Mouse (Mus musculus) limb, embryonic 11.5 days (tissue): ENCODE data around the gene Nav3. TPM values are rescaled to one million over a fixed set of nuclear protein-coding genes. Genes with fewer than 3 reads are reported as not detected.

Experiments used
- ATAC-seq: fragments of 200-750 bp; cut with Nextera tagmentation; 2 replicates; pipeline ENCODE4 v1.8.0; 2017; ENCODE audit warnings: low read depth; ENCODE audit not compliant: insufficient number of reproducible peaks, low FRiP score, low TSS enrichment
- DNase-seq: peaks from one replicate; pipeline ENCODE4 v3.0.0-alpha.2; 2015; ENCODE audit warnings: low spot score
- H3K27ac ChIP-seq: fragments of 300-500 bp; sonication (generic); replicated peaks from 2 replicates; pipeline ENCODE4 v1.5.1; 2014; ENCODE audit warnings: low read depth, mild to moderate bottlenecking, low read length
- H3K27me3 ChIP-seq: fragments of 300-500 bp; sonication (generic); 2 replicates; pipeline ENCODE4 v1.6.1; 2014; ENCODE audit warnings: mild to moderate bottlenecking, low read length, mixed read lengths; ENCODE audit not compliant: control insufficient read depth, insufficient read depth
- H3K36me3 ChIP-seq: fragments of 300-500 bp; sonication (generic); 2 replicates; pipeline ENCODE4 v1.6.1; 2014; ENCODE audit warnings: mild to moderate bottlenecking, low read length, moderate library complexity, mixed read lengths; ENCODE audit not compliant: control insufficient read depth, insufficient read depth
- H3K4me1 ChIP-seq: fragments of 300-500 bp; sonication (generic); 2 replicates; pipeline ENCODE4 v1.6.1; 2014; ENCODE audit warnings: low read length, mixed read lengths; ENCODE audit not compliant: control insufficient read depth, insufficient read depth
- H3K4me2 ChIP-seq: fragments of 300-500 bp; sonication (generic); 2 replicates; pipeline ENCODE4 v1.6.1; 2014; ENCODE audit warnings: low read depth, mild to moderate bottlenecking, moderate library complexity; ENCODE audit not compliant: severe bottlenecking
- H3K4me3 ChIP-seq: fragments of 300-500 bp; sonication (generic); 2 replicates; pipeline ENCODE4 v1.5.1; 2014; ENCODE audit warnings: low read depth, low read length
- H3K9ac ChIP-seq: fragments of 300-500 bp; sonication (generic); 2 replicates; pipeline ENCODE4 v1.6.1; 2014; ENCODE audit warnings: mild to moderate bottlenecking, low read length
- H3K9me3 ChIP-seq: fragments of 300-500 bp; sonication (generic); 2 replicates; pipeline ENCODE4 v1.6.1; 2016; ENCODE audit warnings: low read length; ENCODE audit not compliant: control insufficient read depth
- WGBS: fragments of 180-500 bp; shearing (Covaris S2); extraction: QIAGEN DNeasy Blood & Tissue Kit; methylation state at CpG from one replicate; pipeline ENCODE4 v1.1.7; 2014; 5-methylcytosine and 5-hydroxymethylcytosine counted together
- polyA plus RNA-seq: library from polyadenylated mRNA; unstranded; fragments of >200 nt; fragmentation: Nextera tagmentation; extraction: Ambion mirVana; gene quantifications from 2 replicates; pipeline ENCODE4 v1.2.1, GENCODE M21; 2014

The Nav3 gene
- polyA plus RNA-seq, 1 experiment from 2014 or later = 1.8 TPM

- ATAC-seq = no peak; the same call in 1 of the 2 replicates
- WGBS = 75% methylated on average over 5 of the region's 5 CpGs
Measured at GRCm38 (mm10) chr10:110330030-110330429, 126.0 kb downstream of the Nav3 start.

GRCm38 (mm10) chr10:110329629-110330028, 126.4 kb downstream of the Nav3 start:
- H3K27me3 ChIP-seq = no peaks in the 10 kb centered on the region
- WGBS = 40% methylated on average over 5 of the region's 5 CpGs
- no peak for DNase-seq
- H3K4me3 ChIP-seq = no peak overlapping the region
- no peak for ATAC-seq
- no peak overlapping the region for H3K4me2 ChIP-seq
- H3K27ac ChIP-seq = no peak overlapping the region
- no peaks in the 10 kb centered on the region for H3K4me1 ChIP-seq
- H3K9ac ChIP-seq = no peak overlapping the region
- no peaks in the 10 kb centered on the region for H3K9me3 ChIP-seq
- H3K36me3 ChIP-seq = no peaks in the 10 kb centered on the region

More at GRCm38 (mm10) chr10:110330030-110330429, 126.0 kb downstream of the Nav3 start:
- no peak overlapping the region for H3K27ac ChIP-seq
- H3K9me3 ChIP-seq = no peaks in the 10 kb centered on the region
- H3K4me2 ChIP-seq = no peak overlapping the region
- no peak overlapping the region for H3K9ac ChIP-seq
- no peak for DNase-seq
- no peaks in the 10 kb centered on the region for H3K27me3 ChIP-seq
- H3K36me3 ChIP-seq = no peaks in the 10 kb centered on the region
- H3K4me3 ChIP-seq = no peak overlapping the region
- no peaks in the 10 kb centered on the region for H3K4me1 ChIP-seq

- no peak overlapping the region for H3K4me2 ChIP-seq
- H3K27ac ChIP-seq = no peak overlapping the region
- no peaks in the 10 kb centered on the region for H3K4me1 ChIP-seq
- H3K36me3 ChIP-seq = no peaks in the 10 kb centered on the region
- H3K27me3 ChIP-seq = no peaks in the 10 kb centered on the region
- no peaks in the 10 kb centered on the region for H3K9me3 ChIP-seq
- no peak overlapping the region for H3K9ac ChIP-seq
- WGBS = 75% methylated on average over 6 of the region's 6 CpGs
- no peak overlapping the region for H3K4me3 ChIP-seq
- DNase-seq (no peak), ATAC-seq (no peak)
Measured at GRCm38 (mm10) chr10:110322082-110322632, 133.8 kb downstream of the Nav3 start.

- H3K27me3 ChIP-seq = no peaks in the 10 kb centered on the region
- DNase-seq (no peak), ATAC-seq (no peak)
- no peak overlapping the region for H3K9ac ChIP-seq
- H3K9me3 ChIP-seq = no peaks in the 10 kb centered on the region
- H3K4me3 ChIP-seq = no peak overlapping the region
- no peak overlapping the region for H3K4me2 ChIP-seq
- H3K4me1 ChIP-seq = no peaks in the 10 kb centered on the region
- H3K27ac ChIP-seq = no peak overlapping the region
- 55% methylated on average over 5 of the region's 5 CpGs for WGBS
- H3K36me3 ChIP-seq = no peaks in the 10 kb centered on the region
Measured at GRCm38 (mm10) chr10:110317275-110317674, 138.7 kb downstream of the Nav3 start.

GRCm38 (mm10) chr10:110314525-110314924, 141.5 kb downstream of the Nav3 start:
- 76% methylated on average over 5 of the region's 5 CpGs for WGBS
- no peak for DNase-seq
- no peaks in the 10 kb centered on the region for H3K36me3 ChIP-seq
- H3K27me3 ChIP-seq = no peaks in the 10 kb centered on the region
- no peak overlapping the region for H3K4me2 ChIP-seq
- no peak overlapping the region for H3K4me3 ChIP-seq
- no peak overlapping the region for H3K27ac ChIP-seq
- H3K9ac ChIP-seq = no peak overlapping the region
- no peaks in the 10 kb centered on the region for H3K9me3 ChIP-seq
- no peaks in the 10 kb centered on the region for H3K4me1 ChIP-seq
- ATAC-seq = no peak

GRCm38 (mm10) chr10:110313959-110314358, 142.0 kb downstream of the Nav3 start:
- ATAC-seq = no peak
- Histone ChIP-seq H3K4me2 (no peak overlapping the region), H3K4me1 (no peaks in the 10 kb centered on the region), H3K27me3 (no peaks in the 10 kb centered on the region), H3K27ac (no peak overlapping the region), H3K4me3 (no peak overlapping the region), H3K36me3 (no peaks in the 10 kb centered on the region), H3K9me3 (no peaks in the 10 kb centered on the region), H3K9ac (no peak overlapping the region)
- WGBS = 92% methylated on average over 7 of the region's 7 CpGs
- DNase-seq = no peak

- 87% methylated on average over 4 of the region's 4 CpGs for WGBS
- no peak for DNase-seq
Measured at GRCm38 (mm10) chr10:110309511-110309910, 146.5 kb downstream of the Nav3 start.

GRCm38 (mm10) chr10:110305609-110306008, 150.4 kb downstream of the Nav3 start:
- Histone ChIP-seq H3K4me1 (no peaks in the 10 kb centered on the region), H3K4me2 (no peak overlapping the region), H3K36me3 (no peaks in the 10 kb centered on the region), H3K27ac (no peak overlapping the region), H3K9ac (no peak overlapping the region), H3K4me3 (no peak overlapping the region), H3K27me3 (no peaks in the 10 kb centered on the region), H3K9me3 (no peaks in the 10 kb centered on the region)
- DNase-seq (no peak), ATAC-seq (no peak)
- WGBS = 80% methylated on average over 5 of the region's 5 CpGs

More at GRCm38 (mm10) chr10:110309511-110309910, 146.5 kb downstream of the Nav3 start:
- no peak for ATAC-seq
- Histone ChIP-seq H3K36me3 (no peaks in the 10 kb centered on the region), H3K27me3 (no peaks in the 10 kb centered on the region), H3K4me1 (no peaks in the 10 kb centered on the region), H3K27ac (no peak overlapping the region), H3K4me2 (no peak overlapping the region), H3K9ac (no peak overlapping the region), H3K4me3 (no peak overlapping the region), H3K9me3 (no peaks in the 10 kb centered on the region)

GRCm38 (mm10) chr10:110290016-110290623, 165.9 kb downstream of the Nav3 start:
- no peaks in the 10 kb centered on the region for H3K27me3 ChIP-seq
- H3K36me3 ChIP-seq = no peaks in the 10 kb centered on the region
- no peak overlapping the region for H3K4me2 ChIP-seq
- H3K4me3 ChIP-seq = no peak overlapping the region
- H3K9ac ChIP-seq = no peak overlapping the region
- ATAC-seq (no peak), DNase-seq (no peak)
- H3K4me1 ChIP-seq = no peaks in the 10 kb centered on the region
- WGBS = 93% methylated on average over 10 of the region's 10 CpGs
- no peaks in the 10 kb centered on the region for H3K9me3 ChIP-seq
- no peak overlapping the region for H3K27ac ChIP-seq
